Mouse (Mus musculus): ENCODE measurements around the gene Dedd. TPM values are rescaled to one million over a fixed set of nuclear protein-coding genes. Genes with fewer than 3 reads are reported as not detected.
A peak's percentile ranks its signal among the peaks of the same experiment; 100 is the strongest.

Dedd gene
- polyA plus RNA-seq, 1 experiment from 2014 or later: 59.2 TPM

GRCm38 (mm10) chr1:171344715-171345114 lies 15.8 kb downstream of the Dedd start:
- Histone ChIP-seq H3K4me1 (replicated peaks) (peaks cover 17% of the 10 kb centered on the region), H3K4me3 (replicated peaks) (peak overlapping the region; percentile 87), H3K9ac (replicated peaks) (peak overlapping the region; percentile 84), H3K27me3 (no peaks in the 10 kb centered on the region), H3K9me3 (peaks cover 5% of the 10 kb centered on the region; the same call in 1 of the 2 replicates), H3K27ac (no peak overlapping the region), H3K36me3 (peaks cover 49% of the 10 kb centered on the region), H3K4me2 (peak overlapping the region; percentile 89)
- no peak for ATAC-seq (ENCODE audit: insufficient number of reproducible peaks, insufficient read depth, low FRiP score, low TSS enrichment, low read depth)
- WGBS: 75% methylated on average over 9 of the region's 9 CpGs

DNA sequence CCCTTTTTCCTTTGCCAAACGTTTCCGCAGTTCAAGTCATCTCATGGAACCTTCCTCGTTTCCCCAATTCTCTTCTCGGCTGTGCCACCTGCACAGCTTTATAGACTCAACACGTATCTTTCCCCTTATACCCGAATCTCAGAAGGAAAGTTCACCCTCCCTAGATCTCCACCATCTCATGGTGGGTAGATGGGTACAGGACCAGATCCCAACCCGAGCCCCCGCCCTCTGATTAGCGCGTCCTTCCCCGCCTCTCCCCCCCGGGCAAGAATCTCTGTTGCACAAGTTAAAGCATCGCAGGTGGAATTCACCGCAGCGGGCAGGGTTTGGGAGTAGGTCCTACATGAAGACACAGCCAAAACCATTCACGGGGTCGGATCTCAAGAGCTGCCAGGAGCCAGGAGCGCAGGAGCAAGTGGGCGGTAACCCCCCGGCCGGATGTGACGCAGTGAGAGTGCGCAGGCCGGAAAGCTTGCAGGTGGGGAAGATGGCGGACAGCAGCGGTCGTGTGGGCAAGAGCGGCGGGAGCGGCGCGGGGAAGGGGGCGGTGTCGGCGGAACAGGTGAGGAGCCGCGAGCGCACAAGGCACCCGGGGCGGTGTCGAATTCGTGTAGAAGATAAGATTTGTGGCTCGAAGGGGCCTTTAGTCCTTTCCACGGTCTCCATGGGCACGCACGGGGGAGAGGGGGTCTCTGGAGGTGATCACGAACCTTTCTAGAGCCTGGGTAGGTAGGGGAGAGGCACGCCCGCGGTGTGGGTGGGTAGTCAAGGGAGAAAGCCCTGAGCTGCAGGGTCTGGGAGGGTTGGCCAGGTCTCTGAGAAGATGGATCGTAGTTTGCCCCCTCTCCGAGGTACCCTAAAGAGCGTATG lies 16.5 kb downstream of the Dedd start, which contains the start of the genes Nit1 and Pfdn2:
Gene Nit1 (minus strand): TSS at position 422 of the 870 bp plus-strand sequence.
Gene Pfdn2 (plus strand): TSS at position 446 of the 870 bp plus-strand sequence.
- 1% methylated on average over 53 of the region's 53 CpGs for WGBS
- H3K27me3 ChIP-seq: no peaks in the 10 kb centered on the region
- H3K4me1 ChIP-seq (replicated peaks): peaks cover 17% of the 10 kb centered on the region
- peak within 1 kb of the TSS; percentile 60 for H3K27ac ChIP-seq
- peak; percentile 90 for ATAC-seq (ENCODE audit: insufficient number of reproducible peaks, insufficient read depth, low FRiP score, low TSS enrichment, low read depth)
- H3K4me2 ChIP-seq: peak within 1 kb of the TSS; percentile 89
- H3K9me3 ChIP-seq: peaks cover 5% of the 10 kb centered on the region; the same call in 1 of the 2 replicates
- H3K36me3 ChIP-seq: peaks cover 42% of the 10 kb centered on the region
- peak within 1 kb of the TSS; percentile 84 for H3K9ac ChIP-seq (replicated peaks)
- H3K4me3 ChIP-seq (replicated peaks): peak within 1 kb of the TSS; percentile 87

- Histone ChIP-seq H3K27me3 (no peaks in the 10 kb centered on the region), H3K9me3 (peaks cover 5% of the 10 kb centered on the region; the same call in 1 of the 2 replicates), H3K36me3 (peaks cover 35% of the 10 kb centered on the region), H3K4me1 (replicated peaks) (peaks cover 17% of the 10 kb centered on the region), H3K27ac (peak overlapping the region; percentile 60; the same call in 1 of the 2 replicates), H3K4me2 (peak overlapping the region; percentile 89), H3K9ac (replicated peaks) (peak overlapping the region; percentile 84), H3K4me3 (replicated peaks) (peak overlapping the region; percentile 87)
- 2% methylated on average over 14 of the region's 14 CpGs for WGBS
- ATAC-seq (ENCODE audit: insufficient number of reproducible peaks, insufficient read depth, low FRiP score, low TSS enrichment, low read depth): no peak
Measured at GRCm38 (mm10) chr1:171346095-171346450, 17.1 kb downstream of the Dedd start.

DNA sequence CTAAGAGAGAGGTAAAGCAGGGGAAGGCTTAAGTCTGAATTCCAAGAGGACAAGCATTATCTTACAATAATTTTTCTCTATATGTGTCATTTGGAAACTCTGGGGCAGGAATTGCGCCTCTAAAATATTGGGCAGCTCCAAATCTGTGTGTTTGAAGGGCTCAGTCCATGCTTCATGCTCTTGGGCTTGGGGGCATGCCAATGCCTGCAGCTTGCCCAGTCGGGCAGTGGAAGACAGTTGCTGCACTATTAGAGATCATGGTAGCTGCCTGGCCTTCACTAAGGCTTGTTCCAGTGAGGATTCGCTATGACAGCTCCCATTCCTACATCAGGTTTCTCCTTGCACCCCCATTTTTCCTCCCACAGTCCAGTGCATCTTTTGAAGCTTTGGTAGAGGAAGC lies 19.7 kb downstream of the Dedd start:
- Histone ChIP-seq H3K4me1 (replicated peaks) (peaks cover 17% of the 10 kb centered on the region), H3K4me3 (replicated peaks) (no peak overlapping the region), H3K9ac (replicated peaks) (no peak overlapping the region), H3K36me3 (peaks cover 10% of the 10 kb centered on the region), H3K27me3 (no peaks in the 10 kb centered on the region), H3K9me3 (peaks cover 5% of the 10 kb centered on the region; the same call in 1 of the 2 replicates), H3K4me2 (no peak overlapping the region), H3K27ac (no peak overlapping the region)
- ATAC-seq (ENCODE audit: insufficient number of reproducible peaks, insufficient read depth, low FRiP score, low TSS enrichment, low read depth): no peak
- 91% methylated on average over 3 of the region's 3 CpGs for WGBS

- Histone ChIP-seq H3K27me3 (no peaks in the 10 kb centered on the region), H3K4me2 (no peak overlapping the region), H3K27ac (no peak overlapping the region), H3K4me1 (replicated peaks) (peaks cover 16% of the 10 kb centered on the region), H3K4me3 (replicated peaks) (no peak overlapping the region), H3K9me3 (peaks cover 4% of the 10 kb centered on the region; the same call in 1 of the 2 replicates), H3K36me3 (peaks cover 6% of the 10 kb centered on the region; the same call in 1 of the 2 replicates), H3K9ac (replicated peaks) (no peak overlapping the region)
- ATAC-seq (ENCODE audit: insufficient number of reproducible peaks, insufficient read depth, low FRiP score, low TSS enrichment, low read depth): no peak
- 93% methylated on average over 2 of the region's 2 CpGs for WGBS
Measured at GRCm38 (mm10) chr1:171349210-171349609, 20.3 kb downstream of the Dedd start.

- H3K27me3 ChIP-seq: no peaks in the 10 kb centered on the region
- H3K4me2 ChIP-seq: no peak overlapping the region
- peaks cover 38% of the 10 kb centered on the region for H3K36me3 ChIP-seq
- H3K4me3 ChIP-seq (replicated peaks): no peak overlapping the region
- 71% methylated on average over 4 of the region's 5 CpGs for WGBS
- H3K27ac ChIP-seq: no peak overlapping the region
- no peak for ATAC-seq (ENCODE audit: insufficient number of reproducible peaks, insufficient read depth, low FRiP score, low TSS enrichment, low read depth)
- no peak overlapping the region for H3K9ac ChIP-seq (replicated peaks)
- H3K4me1 ChIP-seq (replicated peaks): peaks cover 13% of the 10 kb centered on the region; the same call in 1 of the 2 replicates
- peaks cover 4% of the 10 kb centered on the region; the same call in 1 of the 2 replicates for H3K9me3 ChIP-seq
Measured at GRCm38 (mm10) chr1:171355812-171356340, 26.9 kb downstream of the Dedd start.

DNA sequence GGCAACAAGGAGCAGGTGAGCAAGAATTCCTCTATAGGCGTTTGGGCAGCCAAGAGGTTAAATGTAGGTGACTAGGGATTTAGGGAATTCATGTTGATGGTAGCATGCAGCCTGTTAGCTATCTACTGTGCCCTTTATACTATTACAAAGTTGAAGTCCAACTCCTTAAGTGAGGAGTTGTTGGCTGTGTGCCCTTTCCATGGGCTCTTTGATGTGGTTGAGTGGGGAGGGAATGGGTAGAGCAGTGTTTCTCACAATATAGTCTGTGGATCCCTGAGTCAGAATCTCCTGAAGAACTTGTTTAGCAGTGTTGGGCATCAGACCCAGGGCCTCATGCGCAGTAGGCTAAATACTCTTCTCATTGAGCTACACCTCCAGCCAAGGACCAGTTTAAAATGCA lies 27.9 kb downstream of the Dedd start:
- WGBS: 88% methylated on average over 2 of the region's 2 CpGs
- H3K27ac ChIP-seq: no peak overlapping the region
- no peaks in the 10 kb centered on the region for H3K27me3 ChIP-seq
- no peak overlapping the region for H3K4me3 ChIP-seq (replicated peaks)
- peaks cover 38% of the 10 kb centered on the region for H3K36me3 ChIP-seq
- H3K9me3 ChIP-seq: peaks cover 4% of the 10 kb centered on the region; the same call in 1 of the 2 replicates
- ATAC-seq (ENCODE audit: insufficient number of reproducible peaks, insufficient read depth, low FRiP score, low TSS enrichment, low read depth): no peak
- H3K9ac ChIP-seq (replicated peaks): no peak overlapping the region
- H3K4me2 ChIP-seq: no peak overlapping the region
- peaks cover 18% of the 10 kb centered on the region for H3K4me1 ChIP-seq (replicated peaks)

- ATAC-seq (ENCODE audit: insufficient number of reproducible peaks, insufficient read depth, low FRiP score, low TSS enrichment, low read depth): no peak
- 77% methylated on average over 4 of the region's 4 CpGs for WGBS
- H3K4me3 ChIP-seq (replicated peaks): no peak overlapping the region
Measured at GRCm38 (mm10) chr1:171358421-171358820, 29.5 kb downstream of the Dedd start.

DNA sequence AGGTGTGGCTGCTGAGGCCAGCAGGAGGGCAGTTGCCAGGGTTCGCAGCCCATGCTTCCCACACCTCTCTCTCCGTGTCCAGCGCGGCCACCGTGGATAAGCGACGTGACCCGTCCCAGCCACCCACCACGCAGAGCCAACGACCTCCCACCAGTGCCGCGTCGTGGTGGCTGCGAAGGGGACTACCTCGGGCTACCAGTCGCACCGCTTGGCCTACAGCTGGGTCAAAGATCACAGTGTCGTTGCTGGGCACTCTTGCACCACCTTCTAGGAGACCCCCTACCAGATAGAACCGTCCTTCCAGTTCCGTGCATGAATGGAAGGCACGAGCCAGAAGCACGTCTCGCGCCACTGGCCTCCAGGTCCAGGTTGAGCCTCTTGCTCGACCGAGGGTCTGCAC lies 31.3 kb downstream of the Dedd start:
- H3K27ac ChIP-seq: peak overlapping the region; percentile 73; the same call in 1 of the 2 replicates
- peaks cover 33% of the 10 kb centered on the region for H3K36me3 ChIP-seq
- peak overlapping the region; percentile 52 for H3K4me3 ChIP-seq (replicated peaks)
- peaks cover 4% of the 10 kb centered on the region; the same call in 1 of the 2 replicates for H3K9me3 ChIP-seq
- peaks cover 21% of the 10 kb centered on the region for H3K4me1 ChIP-seq (replicated peaks)
- H3K27me3 ChIP-seq: no peaks in the 10 kb centered on the region
- peak overlapping the region; percentile 63 for H3K9ac ChIP-seq (replicated peaks)
- peak overlapping the region; percentile 78 for H3K4me2 ChIP-seq
- 3% methylated on average over 26 of the region's 26 CpGs for WGBS
- ATAC-seq (ENCODE audit: insufficient number of reproducible peaks, insufficient read depth, low FRiP score, low TSS enrichment, low read depth): no peak; the same call in none of the 2 replicates

More at GRCm38 (mm10) chr1:171358421-171358820, 29.5 kb downstream of the Dedd start:
- Histone ChIP-seq H3K4me2 (no peak overlapping the region), H3K9me3 (peaks cover 4% of the 10 kb centered on the region; the same call in 1 of the 2 replicates), H3K36me3 (peaks cover 38% of the 10 kb centered on the region), H3K4me1 (replicated peaks) (peaks cover 21% of the 10 kb centered on the region), H3K9ac (replicated peaks) (no peak overlapping the region), H3K27me3 (no peaks in the 10 kb centered on the region), H3K27ac (no peak overlapping the region)

DNA sequence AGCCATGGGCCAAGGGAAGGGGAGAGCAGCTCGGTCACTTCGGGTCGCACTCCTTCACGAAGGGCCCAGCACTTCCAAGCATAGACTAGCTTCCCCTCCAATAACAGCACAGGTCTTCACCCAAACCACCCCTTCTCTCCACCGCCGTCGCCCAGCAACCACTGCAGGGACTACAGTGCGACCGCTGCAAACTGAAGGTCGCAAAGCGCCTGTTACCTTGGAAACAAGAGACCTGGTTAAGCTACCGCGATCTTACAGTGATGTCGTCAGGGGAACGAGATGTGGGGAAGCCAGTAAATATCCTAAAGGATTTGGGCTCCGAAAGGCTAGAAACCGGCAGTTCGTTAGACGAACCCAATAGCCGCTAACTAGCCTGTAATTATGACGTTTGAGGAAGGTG lies 31.7 kb downstream of the Dedd start, which contains the start of gene Klhdc9:
Gene Klhdc9 (minus strand): TSS at position 143 of the 400 bp plus-strand sequence.
- Histone ChIP-seq H3K4me3 (replicated peaks) (peak within 1 kb of the TSS; percentile 52), H3K4me2 (peak within 1 kb of the TSS; percentile 78), H3K9ac (replicated peaks) (peak within 1 kb of the TSS; percentile 63), H3K4me1 (replicated peaks) (peaks cover 21% of the 10 kb centered on the region), H3K27ac (peak within 1 kb of the TSS; percentile 77), H3K27me3 (no peaks in the 10 kb centered on the region), H3K9me3 (peaks cover 4% of the 10 kb centered on the region; the same call in 1 of the 2 replicates), H3K36me3 (peaks cover 33% of the 10 kb centered on the region)
- WGBS: under 1% methylated on average over 21 of the region's 21 CpGs
- peak; percentile 92 for ATAC-seq (ENCODE audit: insufficient number of reproducible peaks, insufficient read depth, low FRiP score, low TSS enrichment, low read depth)

All from limb, embryonic 12.5 days (tissue).